Comparison of ENCODE assay signal across 8 mouse cellular contexts in genomic region chr7:142532671-142533058, GRCm38 (mm10). TPM values are rescaled to one million over a fixed set of nuclear protein-coding genes. Genes with fewer than 3 reads are reported as not detected.
DNase-seq lines count a peak whose midpoint lies in the region; ATAC-seq and TF ChIP-seq lines count a peak whose summit lies in the region.

TSS of gene Mrpl23 (plus strand) at chr7:142532686.

- H3K4me2 ChIP-seq in intestine, postnatal 0 days (replicated peaks; ENCODE audit: low read depth) = peak within 1 kb of the TSS; percentile 92
- H3K4me2 ChIP-seq in myocyte (ENCODE audit: low read depth) = peak within 1 kb of the TSS; percentile 89

- peaks cover 41% of the 10 kb centered on the region for H3K4me1 ChIP-seq in erythroblast, embryonic 14.5 days (ENCODE audit: control insufficient read depth)
- H3K4me1 ChIP-seq in intestine, postnatal 0 days (replicated peaks; ENCODE audit: control insufficient read depth, insufficient read depth, low read length) = peaks cover 19% of the 10 kb centered on the region; the same call in 1 of the 2 replicates

- no peak for TF ChIP-seq POLR2A in myocyte (IDR thresholded peaks at IDR 0.05; ENCODE audit: insufficient read length, low read depth)

- peak within 1 kb of the TSS; percentile 7 for H3ac ChIP-seq in myocyte (ENCODE audit: control insufficient read depth, insufficient read length)

- peaks cover 3% of the 10 kb centered on the region for H3K79me2 ChIP-seq in myocyte (ENCODE audit: control insufficient read depth, insufficient read depth)

- WGBS in intestine, postnatal 0 days = 4% methylated on average over 17 of the region's 17 CpGs

- H3K27ac ChIP-seq in intestine, postnatal 0 days (ENCODE audit: low read depth, low read length) = peak within 1 kb of the TSS; percentile 91

- DNase-seq in urinary bladder, adult 2 months (ENCODE audit: low spot score) = no peak
- no peak for DNase-seq in urinary bladder, postnatal 14 days (ENCODE audit: low spot score)
- DNase-seq in cerebellum, postnatal 4 days (ENCODE audit: low spot score in 2 of 2) = no peak
- DNase-seq in layer of hippocampus, adult 8-10 months (ENCODE audit: low spot score in 2 of 2) = no peak

- H3K4me3 ChIP-seq in erythroblast, embryonic 14.5 days (replicated peaks) = peak within 1 kb of the TSS; percentile 86
- peak within 1 kb of the TSS; percentile 72 for H3K4me3 ChIP-seq in intestine, postnatal 0 days (ENCODE audit: low read depth, low read length)
- H3K4me3 ChIP-seq in myocyte = peak within 1 kb of the TSS; percentile 58

- TF ChIP-seq CTCF in intestine, postnatal 0 days (IDR thresholded peaks at IDR 0.05; ENCODE audit: low read depth) = no peak

- H3K9me3 ChIP-seq in erythroblast, embryonic 14.5 days (ENCODE audit: control insufficient read depth, low read length) = no peaks in the 10 kb centered on the region
- no peaks in the 10 kb centered on the region for H3K9me3 ChIP-seq in intestine, postnatal 0 days (ENCODE audit: control insufficient read depth)

- no peak for ATAC-seq in erythroblast, adult 5-6 weeks (replicated peaks; ENCODE audit: low FRiP score, poor library complexity, severe bottlenecking)
- peak; percentile 41 for ATAC-seq in intestine, postnatal 0 days

- peak within 1 kb of the TSS; percentile 79 for H3K9ac ChIP-seq in intestine, postnatal 0 days (ENCODE audit: low read depth, low read length)

- peaks cover 26% of the 10 kb centered on the region for H3K27me3 ChIP-seq in erythroblast, embryonic 14.5 days (ENCODE audit: control insufficient read depth)
- H3K27me3 ChIP-seq in intestine, postnatal 0 days (replicated peaks; ENCODE audit: control insufficient read depth, insufficient read depth, low read length) = no peaks in the 10 kb centered on the region
- H3K27me3 ChIP-seq in myocyte (ENCODE audit: control insufficient read depth, insufficient read depth, insufficient read length) = peaks cover 5% of the 10 kb centered on the region

- H3K36me3 ChIP-seq in erythroblast, embryonic 14.5 days (ENCODE audit: control insufficient read depth) = peaks cover 23% of the 10 kb centered on the region
- H3K36me3 ChIP-seq in intestine, postnatal 0 days (ENCODE audit: control insufficient read depth, insufficient read depth) = peaks cover 5% of the 10 kb centered on the region; the same call in 1 of the 2 replicates
- peaks cover 3% of the 10 kb centered on the region for H3K36me3 ChIP-seq in myocyte (ENCODE audit: control insufficient read depth, insufficient read depth)

TF ChIP-seq in myocyte, 11 proteins besides CTCF, POLR2A, EP300 and RAD21:
- TF ChIP-seq MAX (IDR thresholded peaks at IDR 0.05; ENCODE audit: low read depth) = no peak
- TF ChIP-seq USF1 (IDR thresholded peaks at IDR 0.05; ENCODE audit: low read depth) = no peak
- no peak for TF ChIP-seq TCF12 (IDR thresholded peaks at IDR 0.05; ENCODE audit: insufficient read depth, poor library complexity, severe bottlenecking)
- TF ChIP-seq REST (IDR thresholded peaks at IDR 0.05; ENCODE audit: insufficient read depth, insufficient read length) = no peak
- no peak for TF ChIP-seq SRF (IDR thresholded peaks at IDR 0.05; ENCODE audit: control insufficient read depth, insufficient read length, low read depth)
- no peak for TF ChIP-seq E2F4 (IDR thresholded peaks at IDR 0.05; ENCODE audit: insufficient read depth)
- no peak for TF ChIP-seq TCF3 (IDR thresholded peaks at IDR 0.05; ENCODE audit: insufficient read length, low read depth)
- TF ChIP-seq POLR2AphosphoS2 (IDR thresholded peaks at IDR 0.05; ENCODE audit: insufficient read length, low read depth) = no peak
- no peak for TF ChIP-seq CEBPB (IDR thresholded peaks at IDR 0.05; ENCODE audit: insufficient read depth, poor library complexity, severe bottlenecking)
- TF ChIP-seq MYOG (IDR thresholded peaks at IDR 0.05; ENCODE audit: control insufficient read depth in 1 of 3, insufficient read depth in 1 of 3, insufficient read length in 2 of 3, low read depth in 2 of 3) = no peak
- no peak for TF ChIP-seq MYOD1 (IDR thresholded peaks at IDR 0.05; ENCODE audit: control insufficient read depth in 1 of 3, insufficient read length in 2 of 3, low read depth in 2 of 3)

RNA-seq across cellular contexts. Expression of gene Mrpl23, which starts in this region (rescaled TPM):
- polyA plus RNA-seq in erythroblast, embryonic 14.5 days (2012) = 0.90 and 2.4 TPM in 2 replicates
- not detected in 2 replicates for total RNA-seq in erythroblast, adult 5-6 weeks (2015; ENCODE audit: low replicate concordance)
- total RNA-seq in erythroblast, adult 5-6 weeks (2017; ENCODE audit: low replicate concordance) = 3.7 and 8.1 TPM in 2 replicates
- 76.2 and 102 TPM in 2 replicates for polyA plus RNA-seq in urinary bladder, adult 2 months (2012; rRNA removed)
- polyA plus RNA-seq in intestine, postnatal 0 days (2015; fragmentation: Nextera tagmentation; extraction: Ambion mirVana) = 26.7 and 33.0 TPM in 2 replicates
- 73.3 TPM for polyA plus RNA-seq in myocyte (2012; fragmentation: generic; extraction: Trizol)
- 1 to 10 TPM; 4.8 to 6.8 (median 5.7) TPM for total RNA-seq in layer of hippocampus, adult 8-10 months (2022)
